Mouse (Mus musculus) midbrain, postnatal 0 days (tissue): Measurements from ENCODE around the gene Sqstm1. TPM values are rescaled to one million over a fixed set of nuclear protein-coding genes. Genes with fewer than 3 reads are reported as not detected.

ENCODE experiments used
- ATAC-seq: fragments of 200-750 bp; cut with Nextera tagmentation; 2 replicates; pipeline ENCODE4 v1.8.0; 2017; ENCODE audit warnings: moderate number of reproducible peaks, mild to moderate bottlenecking, moderate TSS enrichment, moderate library complexity; ENCODE audit not compliant: low FRiP score
- DNase-seq: peaks from one replicate; pipeline ENCODE4 v3.0.0-alpha.2; 2015; ENCODE audit warnings: low spot score
- H3K27ac ChIP-seq: fragments of 300-500 bp; sonication (generic); 2 replicates; pipeline ENCODE4 v1.5.1; 2014; ENCODE audit warnings: low read depth, mild to moderate bottlenecking, low read length, mixed read lengths
- H3K27me3 ChIP-seq: fragments of 300-500 bp; sonication (generic); 2 replicates; pipeline ENCODE4 v1.6.1; 2014; ENCODE audit warnings: low read length, control low read depth, mixed read lengths; ENCODE audit not compliant: insufficient read depth
- H3K36me3 ChIP-seq: fragments of 300-500 bp; sonication (generic); 2 replicates; pipeline ENCODE4 v1.6.1; 2014; ENCODE audit warnings: low read length, control low read depth, mixed read lengths; ENCODE audit not compliant: insufficient read depth
- H3K4me1 ChIP-seq: fragments of 300-500 bp; sonication (generic); 2 replicates; pipeline ENCODE4 v1.6.1; 2014; ENCODE audit warnings: mild to moderate bottlenecking, control low read depth, antibody characterized with exemption, low read length, mixed read lengths; ENCODE audit not compliant: insufficient read depth
- H3K4me2 ChIP-seq: fragments of 300-500 bp; sonication (generic); 2 replicates; pipeline ENCODE4 v1.6.1; 2014; ENCODE audit warnings: low read depth, mild to moderate bottlenecking, low read length, mixed read lengths; ENCODE audit not compliant: poor library complexity, severe bottlenecking
- H3K4me3 ChIP-seq: fragments of 300-500 bp; sonication (generic); 2 replicates; pipeline ENCODE4 v1.5.1; 2014; ENCODE audit warnings: low read depth, mild to moderate bottlenecking, low read length, moderate library complexity
- H3K9ac ChIP-seq: fragments of 300-500 bp; sonication (generic); replicated peaks from 2 replicates; pipeline ENCODE4 v1.6.1; 2014; ENCODE audit warnings: mild to moderate bottlenecking, low read length, moderate library complexity, mixed read lengths; ENCODE audit not compliant: poor library complexity, severe bottlenecking
- H3K9me3 ChIP-seq: fragments of 300-500 bp; sonication (generic); 2 replicates; pipeline ENCODE4 v1.6.1; 2016; ENCODE audit warnings: low read length, control low read depth
- CTCF ChIP-seq: IDR thresholded peaks from 2 replicates; pipeline ENCODE4 v1.5.1; 2016; ENCODE audit warnings: antibody characterized with exemption, mild to moderate bottlenecking
- WGBS: fragments of 180-500 bp; shearing (Covaris S2); extraction: QIAGEN DNeasy Blood & Tissue Kit; methylation state at CpG from one replicate; pipeline ENCODE4 v1.1.7; 2014; 5-methylcytosine and 5-hydroxymethylcytosine counted together
- polyA plus RNA-seq: library from polyadenylated mRNA; unstranded; fragments of >200 nt; fragmentation: Nextera tagmentation; extraction: Ambion mirVana; gene quantifications from 2 replicates; pipeline ENCODE4 v1.2.1, GENCODE M21; 2015
- total RNA-seq: library from RNA; depleted of rRNA; stranded (reverse); fragments of >200 nt; gene quantifications from 2 replicates; pipeline ENCODE4 v1.2.3, GENCODE M21; 2014

Sqstm1 gene
- total and polyA plus RNA-seq, 2 experiments from 2014 or later: 335 to 455 TPM

DNA sequence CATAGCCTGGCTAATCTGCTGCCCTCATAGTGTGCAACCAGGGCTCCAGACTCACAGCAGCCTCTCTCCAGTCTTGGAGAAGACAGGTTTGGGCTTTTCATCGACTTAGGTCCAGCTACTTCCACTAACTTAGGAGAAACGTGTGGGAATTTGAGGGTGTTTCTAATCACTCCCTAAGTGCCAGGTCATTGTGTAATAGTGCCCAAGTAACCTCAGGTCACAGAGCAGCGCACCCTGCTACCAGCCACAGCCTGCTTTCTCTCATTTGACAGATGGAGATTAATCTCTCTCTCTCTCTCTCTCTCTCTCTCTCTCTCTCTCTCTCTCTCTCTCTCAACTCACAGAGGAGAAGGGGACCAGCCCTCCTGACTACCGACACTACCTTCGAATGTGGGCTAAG lies 42.3 kb downstream of the Sqstm1 start:
- no peak for TF ChIP-seq CTCF
- H3K4me3 ChIP-seq: no peak overlapping the region
- H3K9me3 ChIP-seq: no peaks in the 10 kb centered on the region
- ATAC-seq: no peak
- peaks cover 54% of the 10 kb centered on the region for H3K36me3 ChIP-seq
- H3K27ac ChIP-seq: no peak overlapping the region
- no peaks in the 10 kb centered on the region for H3K27me3 ChIP-seq
- no peak overlapping the region for H3K9ac ChIP-seq
- no peak for DNase-seq
- H3K4me1 ChIP-seq: no peaks in the 10 kb centered on the region
- 91% methylated on average over 5 of the region's 5 CpGs for WGBS
- H3K4me2 ChIP-seq: no peak overlapping the region

DNA sequence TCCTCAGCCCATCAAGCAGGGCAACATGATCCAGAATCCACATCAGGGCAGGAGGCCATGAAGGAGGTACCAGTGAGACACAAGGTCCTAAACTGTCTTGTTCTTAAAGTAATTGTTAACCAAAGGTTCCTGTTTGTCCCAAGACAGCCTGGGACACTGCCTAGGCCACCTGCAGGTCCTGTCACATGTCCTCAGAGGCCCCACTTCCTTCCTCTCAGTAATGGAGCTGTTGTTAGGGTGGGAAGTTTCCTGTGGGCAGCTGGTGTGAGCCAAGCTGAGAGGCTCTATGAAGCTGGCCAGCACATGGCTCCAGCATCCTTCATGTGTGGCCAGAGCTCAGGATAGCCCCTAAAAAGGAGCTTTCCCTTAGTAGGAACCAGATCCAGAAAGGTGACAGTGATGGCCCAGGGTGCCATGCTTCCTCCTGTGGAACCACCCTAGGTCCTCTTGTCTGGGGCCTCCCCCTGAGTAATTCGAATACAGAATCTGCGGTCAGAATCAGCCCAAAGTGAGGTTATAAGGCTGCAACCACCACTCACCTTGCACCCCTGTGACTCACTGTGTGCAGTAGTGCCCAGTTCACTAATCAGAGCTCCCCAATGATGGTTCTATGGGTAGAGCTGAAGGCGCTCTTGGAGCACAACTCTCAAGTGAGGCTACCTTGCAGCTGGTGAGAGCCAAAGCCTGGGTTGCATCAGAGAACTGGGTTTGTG lies 48.1 kb downstream of the Sqstm1 start:
- Histone ChIP-seq H3K27me3 (no peaks in the 10 kb centered on the region), H3K9me3 (no peaks in the 10 kb centered on the region), H3K27ac (no peak overlapping the region), H3K4me2 (no peak overlapping the region), H3K36me3 (peaks cover 67% of the 10 kb centered on the region), H3K4me3 (no peak overlapping the region), H3K4me1 (no peaks in the 10 kb centered on the region), H3K9ac (no peak overlapping the region)
- DNase-seq (no peak), ATAC-seq (no peak)
- no peak for TF ChIP-seq CTCF
- 94% methylated on average over 3 of the region's 3 CpGs for WGBS

DNA sequence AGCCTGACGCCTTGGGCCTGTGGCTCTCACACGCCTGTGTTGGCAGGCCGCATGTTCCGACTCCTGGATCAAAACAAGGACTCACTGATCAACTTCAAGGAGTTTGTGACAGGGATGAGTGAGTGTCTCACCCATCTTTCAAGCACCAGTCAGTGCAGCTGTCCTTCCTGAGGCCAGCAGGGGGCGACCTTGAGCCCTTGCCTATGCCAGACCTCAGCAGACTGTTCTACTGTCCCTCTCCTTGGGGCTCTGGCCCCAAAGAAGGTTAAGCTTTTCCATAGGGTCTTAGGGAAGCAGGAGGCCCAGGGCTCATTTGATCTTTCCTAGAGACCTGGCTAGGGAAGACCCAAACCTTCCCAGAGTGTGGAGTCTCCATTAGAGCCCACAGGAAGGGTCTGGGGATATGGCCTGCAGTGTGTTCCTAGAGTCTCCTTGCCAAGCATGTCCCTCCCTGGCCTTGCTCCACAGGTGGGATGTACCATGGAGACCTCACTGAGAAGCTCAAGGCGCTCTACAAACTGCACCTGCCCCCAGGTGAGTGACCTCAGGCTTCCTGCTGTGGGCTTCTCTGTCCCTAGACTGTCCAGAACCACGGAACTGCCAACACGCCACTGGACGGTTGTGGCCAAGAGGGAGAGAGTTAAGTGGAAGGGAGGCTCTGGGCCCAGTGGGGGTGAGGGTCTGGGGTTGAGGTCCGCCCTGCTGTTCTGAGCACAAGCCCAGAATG lies 48.9 kb downstream of the Sqstm1 start:
- ATAC-seq: no peak
- peak; percentile 52 for DNase-seq
- WGBS: 67% methylated on average over 10 of the region's 10 CpGs

DNA sequence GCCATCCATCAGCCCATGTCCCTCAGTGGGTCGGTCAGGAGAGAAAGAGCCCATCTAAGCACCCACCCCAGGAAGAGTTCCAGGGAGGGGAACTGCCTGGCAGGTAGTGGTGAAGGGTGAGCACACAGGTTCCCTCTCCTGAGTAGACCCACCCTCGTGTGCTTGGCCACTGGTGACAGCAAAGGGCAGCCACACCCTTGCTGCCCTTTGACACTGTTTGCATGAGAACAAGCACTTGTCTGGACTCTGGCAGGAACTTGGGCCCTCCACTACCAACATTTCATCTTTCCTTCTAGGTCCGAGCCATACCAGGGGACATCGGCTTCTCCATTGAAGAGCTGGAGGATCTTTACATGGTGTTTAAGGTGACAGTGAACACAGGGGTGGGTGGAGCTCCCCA lies 51.3 kb downstream of the Sqstm1 start:
- no peaks in the 10 kb centered on the region for H3K9me3 ChIP-seq
- peaks cover 81% of the 10 kb centered on the region for H3K36me3 ChIP-seq
- no peaks in the 10 kb centered on the region for H3K27me3 ChIP-seq
- H3K4me2 ChIP-seq: no peak overlapping the region
- H3K9ac ChIP-seq: no peak overlapping the region
- no peak for DNase-seq
- H3K27ac ChIP-seq: no peak overlapping the region
- no peaks in the 10 kb centered on the region for H3K4me1 ChIP-seq
- no peak for TF ChIP-seq CTCF
- ATAC-seq: no peak
- H3K4me3 ChIP-seq: no peak overlapping the region
- 86% methylated on average over 4 of the region's 4 CpGs for WGBS

More for the DNA sequence above, 48.9 kb downstream of the Sqstm1 start:
- TF ChIP-seq CTCF: peak; percentile 88
- H3K27me3 ChIP-seq: no peaks in the 10 kb centered on the region
- H3K4me2 ChIP-seq: no peak overlapping the region
- no peak overlapping the region for H3K9ac ChIP-seq
- H3K4me1 ChIP-seq: no peaks in the 10 kb centered on the region
- H3K36me3 ChIP-seq: peaks cover 75% of the 10 kb centered on the region
- H3K9me3 ChIP-seq: no peaks in the 10 kb centered on the region
- no peak overlapping the region for H3K27ac ChIP-seq
- no peak overlapping the region for H3K4me3 ChIP-seq

DNA sequence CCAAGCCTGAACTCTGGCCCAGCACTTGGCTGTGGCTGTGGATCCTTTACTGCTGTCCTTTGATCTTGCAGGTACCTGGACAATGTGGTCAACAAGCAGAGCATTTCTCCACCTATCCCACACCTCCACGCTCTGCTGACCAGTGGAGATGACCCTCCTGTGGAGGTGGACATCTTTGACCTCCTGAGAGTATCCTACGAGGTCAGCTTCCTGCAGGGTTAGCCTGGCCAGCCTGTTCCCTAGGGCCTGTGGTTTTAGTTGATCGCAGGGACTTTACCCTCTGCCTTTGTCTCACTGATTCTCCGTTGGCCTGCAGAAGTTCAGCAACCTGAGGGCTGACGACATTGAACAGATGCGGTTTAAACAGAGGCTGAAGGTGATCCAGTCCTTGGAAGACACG lies 52.3 kb downstream of the Sqstm1 start:
- Histone ChIP-seq H3K4me1 (no peaks in the 10 kb centered on the region), H3K27me3 (no peaks in the 10 kb centered on the region), H3K27ac (no peak overlapping the region), H3K36me3 (peaks cover 78% of the 10 kb centered on the region), H3K4me2 (no peak overlapping the region), H3K4me3 (no peak overlapping the region), H3K9ac (no peak overlapping the region), H3K9me3 (no peaks in the 10 kb centered on the region)
- 95% methylated on average over 7 of the region's 7 CpGs for WGBS
- ATAC-seq: no peak
- DNase-seq: no peak
- TF ChIP-seq CTCF: no peak

DNA sequence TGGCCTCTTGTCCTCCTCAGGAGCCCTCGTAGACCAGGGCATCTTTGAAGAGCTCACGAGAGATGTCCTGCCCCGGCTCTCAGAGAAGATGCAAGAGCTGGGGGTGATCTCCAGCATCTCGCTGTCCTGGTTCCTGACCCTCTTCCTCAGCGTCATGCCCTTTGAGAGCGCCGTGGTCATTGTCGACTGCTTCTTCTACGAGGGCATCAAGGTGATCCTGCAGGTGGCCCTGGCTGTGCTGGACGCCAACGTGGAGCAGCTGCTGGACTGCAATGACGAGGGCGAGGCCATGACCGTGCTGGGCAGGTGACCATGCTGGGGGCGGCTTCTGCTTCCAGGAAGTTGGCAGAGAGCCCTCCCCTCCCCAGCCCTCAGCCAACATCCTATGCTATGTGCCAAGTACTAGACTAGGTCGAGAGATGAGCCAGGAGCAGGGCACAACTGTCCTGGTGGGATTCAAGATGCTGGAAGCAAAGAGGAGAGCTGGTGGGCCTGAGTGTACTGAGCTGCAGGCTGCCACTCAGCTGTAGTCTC lies 53.8 kb downstream of the Sqstm1 start:
- DNase-seq: no peak
- WGBS: 92% methylated on average over 16 of the region's 16 CpGs
- Histone ChIP-seq H3K9me3 (no peaks in the 10 kb centered on the region), H3K4me1 (no peaks in the 10 kb centered on the region), H3K4me3 (no peak overlapping the region), H3K9ac (no peak overlapping the region), H3K4me2 (no peak overlapping the region), H3K27me3 (no peaks in the 10 kb centered on the region), H3K36me3 (peaks cover 84% of the 10 kb centered on the region), H3K27ac (no peak overlapping the region)
- no peak for ATAC-seq
- TF ChIP-seq CTCF: no peak
